Mouse (Mus musculus): Measurements from ENCODE around the gene Gm28308. TPM values are rescaled to one million over a fixed set of nuclear protein-coding genes. Genes with fewer than 3 reads are reported as not detected.

Gm28308 gene
- total and polyA plus RNA-seq, 2 experiments from 2014 or later = 2.2 TPM; not detected in 1

GRCm38 (mm10) chr6:52178918-52179665, 34.0 kb downstream of the Gm28308 start:
- Histone ChIP-seq H3K36me3 (ENCODE audit: insufficient read depth, low read length) (no peaks in the 10 kb centered on the region), H3K4me3 (ENCODE audit: low read length) (peak overlapping the region; percentile 41), H3K9me3 (ENCODE audit: low read length) (no peaks in the 10 kb centered on the region), H3K9ac (replicated peaks; ENCODE audit: low read length) (peak overlapping the region; percentile 60), H3K4me2 (ENCODE audit: low read depth, low read length) (peak overlapping the region; percentile 58), H3K27me3 (ENCODE audit: insufficient read depth, low read length) (peaks cover 77% of the 10 kb centered on the region), H3K27ac (peak overlapping the region; percentile 92), H3K4me1 (ENCODE audit: insufficient read depth, low read length) (no peaks in the 10 kb centered on the region)
- DNase-seq (ENCODE audit: low spot score) (no peak), ATAC-seq (no peak)
- 1% methylated on average over 4 of the region's 4 CpGs for WGBS
- no peak for TF ChIP-seq CTCF (IDR thresholded peaks at IDR 0.05; ENCODE audit: low read depth)

- peak overlapping the region; percentile 58 for H3K4me2 ChIP-seq (ENCODE audit: low read depth, low read length)
- no peaks in the 10 kb centered on the region for H3K9me3 ChIP-seq (ENCODE audit: low read length)
- peak overlapping the region; percentile 41 for H3K4me3 ChIP-seq (ENCODE audit: low read length)
- ATAC-seq = no peak
- DNase-seq (ENCODE audit: low spot score) = no peak
- peak overlapping the region; percentile 92 for H3K27ac ChIP-seq
- 1% methylated on average over 9 of the region's 9 CpGs for WGBS
- H3K36me3 ChIP-seq (ENCODE audit: insufficient read depth, low read length) = no peaks in the 10 kb centered on the region
- H3K27me3 ChIP-seq (ENCODE audit: insufficient read depth, low read length) = peaks cover 74% of the 10 kb centered on the region
- peak overlapping the region; percentile 60 for H3K9ac ChIP-seq (replicated peaks; ENCODE audit: low read length)
- no peak for TF ChIP-seq CTCF (IDR thresholded peaks at IDR 0.05; ENCODE audit: low read depth)
- no peaks in the 10 kb centered on the region for H3K4me1 ChIP-seq (ENCODE audit: insufficient read depth, low read length)
Observed at GRCm38 (mm10) chr6:52177806-52178205, 35.3 kb downstream of the Gm28308 start.

GRCm38 (mm10) chr6:52177061-52177735, 35.9 kb downstream of the Gm28308 start, which contains the start of gene 5730596B20Rik:
Gene 5730596B20Rik, plus strand, starts transcription at chr6:52177498.
- 2% methylated on average over 36 of the region's 36 CpGs for WGBS
- peak within 1 kb of the TSS; percentile 41 for H3K4me3 ChIP-seq (ENCODE audit: low read length)
- H3K9me3 ChIP-seq (ENCODE audit: low read length) = no peaks in the 10 kb centered on the region
- H3K4me2 ChIP-seq (ENCODE audit: low read depth, low read length) = peak within 1 kb of the TSS; percentile 58
- DNase-seq (ENCODE audit: low spot score) (peak; percentile 52), ATAC-seq (no peak)
- no peaks in the 10 kb centered on the region for H3K36me3 ChIP-seq (ENCODE audit: insufficient read depth, low read length)
- TF ChIP-seq CTCF (IDR thresholded peaks at IDR 0.05; ENCODE audit: low read depth) = no peak
- no peaks in the 10 kb centered on the region for H3K4me1 ChIP-seq (ENCODE audit: insufficient read depth, low read length)
- H3K9ac ChIP-seq (replicated peaks; ENCODE audit: low read length) = peak within 1 kb of the TSS; percentile 60
- H3K27me3 ChIP-seq (ENCODE audit: insufficient read depth, low read length) = peaks cover 68% of the 10 kb centered on the region
- peak within 1 kb of the TSS; percentile 92 for H3K27ac ChIP-seq

GRCm38 (mm10) chr6:52176391-52176790, 36.7 kb downstream of the Gm28308 start:
- 4% methylated on average over 6 of the region's 6 CpGs for WGBS
- Histone ChIP-seq H3K36me3 (ENCODE audit: insufficient read depth, low read length) (no peaks in the 10 kb centered on the region), H3K4me2 (ENCODE audit: low read depth, low read length) (peak overlapping the region; percentile 58), H3K9ac (replicated peaks; ENCODE audit: low read length) (peak overlapping the region; percentile 60), H3K4me3 (ENCODE audit: low read length) (peak overlapping the region; percentile 41), H3K9me3 (ENCODE audit: low read length) (no peaks in the 10 kb centered on the region), H3K4me1 (ENCODE audit: insufficient read depth, low read length) (no peaks in the 10 kb centered on the region), H3K27ac (peak overlapping the region; percentile 92), H3K27me3 (ENCODE audit: insufficient read depth, low read length) (peaks cover 63% of the 10 kb centered on the region)
- DNase-seq (ENCODE audit: low spot score) (no peak), ATAC-seq (no peak)
- no peak for TF ChIP-seq CTCF (IDR thresholded peaks at IDR 0.05; ENCODE audit: low read depth)

- WGBS = 0% methylated on average over 12 of the region's 35 CpGs
- Histone ChIP-seq H3K4me2 (ENCODE audit: low read depth, low read length) (peak overlapping the region; percentile 58), H3K27me3 (ENCODE audit: insufficient read depth, low read length) (peaks cover 63% of the 10 kb centered on the region), H3K9ac (replicated peaks; ENCODE audit: low read length) (peak overlapping the region; percentile 60), H3K4me1 (ENCODE audit: insufficient read depth, low read length) (no peaks in the 10 kb centered on the region), H3K27ac (peak overlapping the region; percentile 92), H3K9me3 (ENCODE audit: low read length) (no peaks in the 10 kb centered on the region), H3K4me3 (ENCODE audit: low read length) (peak overlapping the region; percentile 41), H3K36me3 (ENCODE audit: insufficient read depth, low read length) (no peaks in the 10 kb centered on the region)
- TF ChIP-seq CTCF (IDR thresholded peaks at IDR 0.05; ENCODE audit: low read depth) = no peak
- DNase-seq (ENCODE audit: low spot score) (peak; percentile 73), ATAC-seq (peak; percentile 42; the same call in 1 of the 2 replicates)
Observed at GRCm38 (mm10) chr6:52175864-52176263, 37.3 kb downstream of the Gm28308 start.

GRCm38 (mm10) chr6:52174968-52175751, 38.0 kb downstream of the Gm28308 start:
- H3K4me2 ChIP-seq (ENCODE audit: low read depth, low read length) = peak overlapping the region; percentile 58
- H3K4me3 ChIP-seq (ENCODE audit: low read length) = peak overlapping the region; percentile 41
- H3K27me3 ChIP-seq (ENCODE audit: insufficient read depth, low read length) = peaks cover 63% of the 10 kb centered on the region
- H3K9me3 ChIP-seq (ENCODE audit: low read length) = no peaks in the 10 kb centered on the region
- no peaks in the 10 kb centered on the region for H3K36me3 ChIP-seq (ENCODE audit: insufficient read depth, low read length)
- no peak for TF ChIP-seq CTCF (IDR thresholded peaks at IDR 0.05; ENCODE audit: low read depth)
- H3K9ac ChIP-seq (replicated peaks; ENCODE audit: low read length) = peak overlapping the region; percentile 60
- peak; percentile 49 for DNase-seq (ENCODE audit: low spot score)
- WGBS = 1% methylated on average over 40 of the region's 41 CpGs
- peaks cover 6% of the 10 kb centered on the region; the same call in 1 of the 2 replicates for H3K4me1 ChIP-seq (ENCODE audit: insufficient read depth, low read length)
- peak overlapping the region; percentile 92 for H3K27ac ChIP-seq
- ATAC-seq = peak; percentile 8; the same call in 1 of the 2 replicates
